Mouse (Mus musculus) heart, embryonic 12.5 days (tissue): ENCODE measurements around the gene Akap13. TPM values are rescaled to one million over a fixed set of nuclear protein-coding genes. Genes with fewer than 3 reads are reported as not detected.

ENCODE experiments used
- ATAC-seq: fragments of 200-750 bp; cut with Nextera tagmentation; 2 replicates; pipeline ENCODE4 v1.8.0; 2017; ENCODE audit warnings: moderate TSS enrichment, moderate library complexity; ENCODE audit not compliant: insufficient number of reproducible peaks, low FRiP score
- H3K27ac ChIP-seq: fragments of 300-500 bp; sonication (generic); 2 replicates; pipeline ENCODE4 v1.5.1; 2016; ENCODE audit warnings: mild to moderate bottlenecking, moderate library complexity; ENCODE audit not compliant: poor library complexity, severe bottlenecking
- H3K27me3 ChIP-seq: fragments of 300-500 bp; sonication (generic); replicated peaks from 2 replicates; pipeline ENCODE4 v1.6.1; 2016; ENCODE audit warnings: mild to moderate bottlenecking, moderate library complexity
- H3K36me3 ChIP-seq: fragments of 300-500 bp; sonication (generic); 2 replicates; pipeline ENCODE4 v1.6.1; 2016; ENCODE audit warnings: mild to moderate bottlenecking, moderate library complexity
- H3K4me1 ChIP-seq: fragments of 300-500 bp; sonication (generic); replicated peaks from 2 replicates; pipeline ENCODE4 v1.6.1; 2016; ENCODE audit warnings: mild to moderate bottlenecking
- H3K4me2 ChIP-seq: fragments of 300-500 bp; sonication (generic); 2 replicates; pipeline ENCODE4 v1.6.1; 2016; ENCODE audit warnings: mild to moderate bottlenecking, moderate library complexity
- H3K4me3 ChIP-seq: fragments of 300-500 bp; sonication (generic); 2 replicates; pipeline ENCODE4 v1.5.1; 2016; ENCODE audit warnings: mild to moderate bottlenecking
- H3K9ac ChIP-seq: fragments of 300-500 bp; sonication (generic); 2 replicates; pipeline ENCODE4 v1.6.1; 2016; ENCODE audit warnings: mild to moderate bottlenecking, moderate library complexity
- H3K9me3 ChIP-seq: fragments of 300-500 bp; sonication (generic); replicated peaks from 2 replicates; pipeline ENCODE4 v1.6.1; 2016; ENCODE audit warnings: mild to moderate bottlenecking, moderate library complexity
- WGBS: fragments of 180-500 bp; shearing (Covaris S2); methylation state at CpG from one replicate; pipeline ENCODE4 v1.1.7; 2016; 5-methylcytosine and 5-hydroxymethylcytosine counted together
- microRNA-seq: library from miRNA; unstranded; fragments of <30 nt; microRNA quantifications from one replicate; pipeline ENCODE4, GENCODE M21; 2017
- polyA plus RNA-seq: library from polyadenylated mRNA; unstranded; fragments of >200 nt; fragmentation: Nextera tagmentation; extraction: Ambion mirVana; gene quantifications from 2 replicates; pipeline ENCODE4 v1.2.1, GENCODE M21; 2016

Akap13 gene
- polyA plus RNA-seq, 1 experiment from 2014 or later = 66.9 TPM

DNA sequence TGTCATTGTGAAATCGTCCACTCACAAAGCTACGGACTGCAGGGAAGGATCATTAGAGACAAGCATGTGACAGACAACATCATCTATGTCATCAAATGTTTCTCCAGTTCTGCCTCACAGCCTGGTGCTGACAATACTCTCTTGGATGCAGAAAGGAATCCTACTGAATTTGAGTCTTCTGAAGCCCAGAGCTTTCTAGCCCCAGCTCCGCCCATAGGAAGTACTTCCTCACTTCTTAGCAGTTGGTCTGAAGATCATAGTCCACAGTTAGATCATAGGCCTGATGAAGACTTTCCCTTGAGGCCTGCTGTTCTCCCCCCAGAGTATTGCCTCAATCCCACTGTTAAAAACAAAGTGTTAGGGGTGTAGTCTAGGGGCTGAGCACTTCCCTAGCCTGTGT is 345.7 kb downstream of the Akap13 start:
- no peak overlapping the region for H3K4me3 ChIP-seq
- H3K36me3 ChIP-seq = no peaks in the 10 kb centered on the region
- H3K27ac ChIP-seq = no peak overlapping the region
- 84% methylated on average over 3 of the region's 3 CpGs for WGBS
- H3K4me1 ChIP-seq = peaks cover 15% of the 10 kb centered on the region
- no peak overlapping the region for H3K4me2 ChIP-seq
- H3K27me3 ChIP-seq = no peaks in the 10 kb centered on the region
- no peak overlapping the region for H3K9ac ChIP-seq
- no peak for ATAC-seq
- no peaks in the 10 kb centered on the region for H3K9me3 ChIP-seq

DNA sequence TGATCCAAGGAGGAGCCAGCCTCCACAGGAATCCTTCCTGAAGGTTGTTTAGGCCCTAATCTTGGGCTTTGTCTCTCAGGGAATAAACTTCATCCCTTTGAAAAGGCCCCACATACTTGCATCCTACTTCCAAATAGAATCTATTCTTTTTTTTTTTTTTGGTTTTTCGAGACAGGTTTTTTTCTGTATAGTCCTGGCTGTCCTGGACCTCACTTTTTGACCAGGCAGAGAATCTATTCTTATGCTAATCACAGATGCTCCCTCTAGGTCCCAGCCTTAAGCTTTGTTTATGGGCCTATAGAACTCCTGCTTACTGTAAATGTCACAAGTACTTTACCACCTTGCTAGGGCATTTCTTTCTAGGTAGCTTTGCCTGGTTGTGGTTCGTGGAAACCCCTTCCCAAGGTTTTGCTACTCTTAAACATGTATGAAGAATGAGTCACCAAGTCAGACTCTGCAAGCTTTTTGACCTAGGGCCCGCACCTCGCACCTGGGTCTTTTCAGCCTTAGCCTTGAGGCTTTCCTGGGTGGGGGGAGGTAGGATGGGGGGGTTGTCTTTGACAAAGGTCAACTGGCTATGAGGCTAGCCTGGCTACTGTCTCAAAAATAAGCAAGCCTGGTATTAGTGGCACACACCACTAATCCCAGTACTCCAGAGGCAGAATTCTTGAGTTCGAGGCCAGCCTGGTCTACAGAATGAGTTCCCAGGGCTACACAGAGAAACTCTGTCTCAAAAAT is 346.5 kb downstream of the Akap13 start:
- Histone ChIP-seq H3K4me2 (no peak overlapping the region), H3K4me3 (no peak overlapping the region), H3K9me3 (no peaks in the 10 kb centered on the region), H3K36me3 (no peaks in the 10 kb centered on the region), H3K27me3 (no peaks in the 10 kb centered on the region), H3K4me1 (peaks cover 15% of the 10 kb centered on the region), H3K27ac (no peak overlapping the region), H3K9ac (no peak overlapping the region)
- ATAC-seq = no peak
- WGBS = 78% methylated on average over 5 of the region's 5 CpGs

DNA sequence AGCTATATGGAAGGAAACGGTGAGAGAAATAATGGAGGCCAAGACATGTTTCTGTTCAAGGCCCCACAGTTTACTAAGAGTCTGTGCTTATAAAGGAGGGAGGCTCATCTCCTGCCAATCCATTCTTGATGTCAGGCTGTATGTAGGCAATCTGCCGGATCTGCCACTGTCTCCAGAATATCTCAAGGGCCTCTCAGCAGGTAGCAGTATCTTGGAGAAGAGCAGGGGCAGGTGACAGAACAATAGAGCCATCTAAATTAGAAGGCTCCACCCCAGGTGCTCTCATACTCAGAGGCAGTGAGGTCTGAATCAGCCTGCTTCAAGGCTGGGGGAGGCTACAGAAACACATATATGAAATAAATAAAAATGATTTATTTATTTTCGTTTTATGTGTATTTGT is 347.6 kb downstream of the Akap13 start:
- peaks cover 25% of the 10 kb centered on the region for H3K4me1 ChIP-seq
- WGBS = 70% methylated on average over 3 of the region's 3 CpGs
- no peaks in the 10 kb centered on the region for H3K36me3 ChIP-seq
- H3K4me3 ChIP-seq = no peak overlapping the region
- no peak overlapping the region for H3K27ac ChIP-seq
- ATAC-seq = no peak
- H3K4me2 ChIP-seq = no peak overlapping the region
- H3K9ac ChIP-seq = no peak overlapping the region
- H3K27me3 ChIP-seq = no peaks in the 10 kb centered on the region
- no peaks in the 10 kb centered on the region for H3K9me3 ChIP-seq

Small RNA genes within 50 kb of the gene (microRNA-seq; reads per million reads assigned to microRNA genes)
- not detected for gene Gm23251

Other genes starting within 250 kb of the Akap13 start
- 0.54 and 0.64 TPM in 2 replicates for gene Sv2b, start 146.3 kb upstream of the Akap13 start, polyA plus RNA-seq